Mouse (Mus musculus) heart, postnatal 25 days (tissue): ENCODE data around the gene Folr1. TPM values are rescaled to one million over a fixed set of nuclear protein-coding genes. Genes with fewer than 3 reads are reported as not detected.

ENCODE experiments used
- DNase-seq: peaks from one replicate; pipeline ENCODE4 v3.0.0; 2022; ENCODE audit warnings: low spot score
- intact Hi-C: fragments of 180-260 bp; cut with DNase I; formaldehyde crosslinking; loops from one replicate; pipeline ENCODE4 v1.15.1; 2025
- total RNA-seq, 2 experiments: library from RNA; stranded (reverse); gene quantifications; 2 replicates each; pipeline ENCODE4 v1.2.3; 2021

Gene Folr1
- under 1 TPM; 0.26 to 0.59 TPM for total RNA-seq

- DNase-seq, result no peak
- intact Hi-C loops, result no loop called here
Measured at GRCm38 (mm10) chr7:101870629-101871028, at the start of gene Folr1. TSS of gene Folr1 (minus strand) at chr7:101870788.

DNA sequence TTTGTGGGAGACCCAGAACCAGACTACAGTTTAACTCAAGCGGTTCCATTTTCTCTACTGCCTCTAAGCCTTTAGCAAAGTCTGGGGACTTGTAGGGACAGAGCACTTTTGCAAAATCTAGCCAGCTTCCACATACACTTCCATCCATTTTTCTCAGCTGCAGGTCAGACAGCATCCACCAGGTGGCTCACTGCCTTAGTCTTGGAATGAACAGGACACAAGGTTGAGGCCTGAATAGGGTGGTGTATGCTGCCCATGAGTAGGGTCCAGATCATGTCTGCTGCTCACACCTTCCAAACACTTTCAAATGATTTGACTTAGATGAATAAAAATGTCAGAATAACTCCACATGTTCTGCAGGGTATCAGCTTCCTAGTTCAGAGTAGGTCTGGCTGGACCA, 47.5 kb upstream of the Folr1 start:
- no peak for DNase-seq
- intact Hi-C loops, result loop anchor here (2.0 to 5.0 kb wide), 3 partner anchors 49 to 159 kb away; no protein-coding TSS in a partner anchor

- DNase-seq, result no peak
- intact Hi-C loops, result no loop called here
Measured at GRCm38 (mm10) chr7:101911982-101912381, 41.4 kb upstream of the Folr1 start.

GRCm38 (mm10) chr7:101910138-101910537, 39.5 kb upstream of the Folr1 start:
- no peak for DNase-seq
- intact Hi-C loops, result no loop called here

- intact Hi-C loops, result loop anchor here (5.0 kb wide), 1 partner anchor 159 kb away; the partner anchor contains the start of genes Rnf121, Xndc1 and Xntrpc
Measured at GRCm38 (mm10) chr7:101908367-101908766, 37.8 kb upstream of the Folr1 start.

DNA sequence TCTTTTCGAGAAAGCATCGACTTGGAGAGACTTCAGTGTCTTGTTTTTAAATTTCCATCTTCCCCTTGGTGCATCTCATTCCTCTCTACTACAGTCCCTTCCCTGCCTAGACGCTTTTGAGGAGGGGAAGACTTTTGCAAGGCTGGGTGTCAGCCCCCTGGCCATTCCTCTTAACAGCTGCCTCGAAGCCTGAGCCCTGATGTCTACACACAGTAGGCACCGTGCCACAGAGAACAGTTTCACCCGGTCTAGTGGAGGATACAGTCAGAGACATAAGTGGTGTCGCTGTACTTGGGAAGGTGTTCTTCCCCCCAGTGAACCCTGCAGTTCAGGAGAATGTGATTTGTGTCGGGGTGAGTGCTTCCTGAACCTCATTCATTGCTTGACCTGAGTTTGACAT, 36.1 kb upstream of the Folr1 start:
- intact Hi-C loops, result loop anchor here (2.0 to 5.0 kb wide), 2 partner anchors 70 to 161 kb away; partner anchors contain the start of genes Rnf121, Xndc1 and Xntrpc
- no peak for DNase-seq

More at GRCm38 (mm10) chr7:101908367-101908766, 37.8 kb upstream of the Folr1 start:
- no peak for DNase-seq

DNA sequence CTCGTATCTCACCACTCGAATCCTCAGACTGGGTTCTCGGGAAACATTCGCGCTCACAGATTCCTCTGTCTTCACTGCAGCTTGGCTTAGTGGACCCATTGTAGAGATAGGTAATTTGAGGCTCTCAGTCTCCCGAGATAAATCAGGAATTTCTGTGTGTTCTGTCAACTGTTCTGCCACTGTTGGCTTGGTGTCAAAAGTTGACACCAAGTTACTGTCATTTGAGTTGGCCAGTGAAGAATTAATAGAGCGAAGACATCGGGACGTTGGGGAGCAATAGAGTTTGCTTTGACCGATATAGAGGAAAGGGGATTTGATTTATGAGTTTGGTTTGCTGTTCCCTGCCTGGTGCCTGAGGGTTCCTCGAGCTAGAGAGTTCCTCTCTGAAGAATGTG, 35.7 kb upstream of the Folr1 start, which contains the start of gene Tomt:
TSS of gene Tomt (minus strand) at position 73 of the 395 bp plus-strand sequence.
- no peak for DNase-seq
- intact Hi-C loops, result loop anchor here (2.0 to 5.0 kb wide), 2 partner anchors 69 to 161 kb away; partner anchors contain the start of genes Rnf121, Xndc1 and Xntrpc

DNA sequence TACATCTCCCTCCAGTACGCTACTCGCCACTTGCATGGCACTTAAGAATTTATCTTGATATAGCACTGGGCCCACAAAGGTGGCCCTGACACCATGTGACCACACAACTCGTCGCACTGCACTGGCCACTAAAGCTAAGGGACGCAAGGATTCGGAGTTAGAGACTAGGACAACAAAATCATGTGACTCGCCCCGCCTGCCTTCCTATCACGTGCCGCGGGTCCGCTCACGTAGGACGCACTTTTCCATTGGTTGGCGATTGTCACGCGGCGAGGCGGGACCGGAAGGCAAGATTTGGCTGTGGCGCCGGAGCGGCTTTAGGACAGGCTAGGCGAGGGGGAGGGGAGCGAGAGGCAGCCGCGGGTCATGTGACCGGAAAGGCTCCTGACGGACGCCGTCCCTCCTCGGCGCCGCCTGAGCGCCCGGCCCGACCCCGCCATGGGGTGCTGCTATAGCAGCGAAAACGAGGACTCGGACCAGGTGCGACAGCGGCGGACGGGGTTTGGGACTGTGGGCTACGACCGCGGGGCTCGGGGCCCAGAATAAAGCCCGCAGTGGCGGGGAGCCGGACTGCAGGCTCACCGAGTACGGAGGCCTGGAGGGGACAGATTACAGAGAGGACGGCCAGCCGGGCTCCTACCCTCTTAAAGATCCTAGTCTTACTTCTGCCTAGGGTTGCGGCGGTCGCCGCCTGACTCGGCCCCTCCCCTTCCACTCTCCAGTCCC, 35.1 kb upstream of the Folr1 start, which contains the start of gene Lamtor1:
TSS of gene Lamtor1 (plus strand) at position 344 of the 726 bp plus-strand sequence.
- DNase-seq, result peak; percentile 99
- intact Hi-C loops, result loop anchor here (2.0 to 5.0 kb wide), 2 partner anchors 69 to 162 kb away; partner anchors contain the start of genes Rnf121, Xndc1 and Xntrpc

GRCm38 (mm10) chr7:101902846-101903245, 32.3 kb upstream of the Folr1 start:
- intact Hi-C loops, result no loop called here

GRCm38 (mm10) chr7:101901969-101902368, 31.4 kb upstream of the Folr1 start:
- DNase-seq, result no peak
- intact Hi-C loops, result no loop called here

More at GRCm38 (mm10) chr7:101902846-101903245, 32.3 kb upstream of the Folr1 start:
- no peak for DNase-seq

DNA sequence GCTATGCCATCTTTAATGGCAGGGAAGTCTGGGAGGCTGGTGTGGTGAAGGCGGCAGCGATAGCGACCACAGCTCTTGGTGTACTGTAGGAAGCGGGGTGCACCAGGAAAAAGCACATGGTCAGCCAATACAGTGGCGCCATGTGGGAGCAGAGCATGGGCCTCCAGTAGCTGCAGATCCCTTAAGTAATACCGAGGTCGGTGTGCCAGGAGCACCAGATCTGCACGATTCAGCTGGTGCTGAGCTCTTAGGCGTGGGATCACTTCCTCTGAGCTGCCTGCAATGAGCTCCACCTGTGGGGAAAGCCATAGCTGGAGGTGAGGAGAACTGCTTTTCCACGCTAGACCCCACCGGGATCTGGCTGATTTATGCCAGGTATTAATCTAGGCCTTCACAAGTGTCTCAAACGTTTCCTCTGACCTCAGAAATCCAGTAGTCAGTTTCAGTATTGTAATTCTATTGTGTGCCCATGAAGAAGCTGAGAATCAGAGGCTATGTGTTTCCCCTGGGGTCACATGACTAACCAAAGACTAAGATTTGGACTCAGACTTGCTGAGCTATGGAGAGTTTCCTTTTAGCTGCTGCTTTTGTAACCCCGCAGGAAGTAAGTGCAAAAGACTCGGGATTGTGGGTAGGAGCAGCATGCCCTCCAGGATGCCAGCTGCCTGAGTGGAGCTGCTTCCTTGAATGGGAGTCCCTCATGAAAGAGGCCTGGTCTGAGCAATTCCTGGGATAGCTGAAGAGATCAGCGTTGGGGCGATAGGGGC, 29.9 kb upstream of the Folr1 start:
- no peak for DNase-seq

GRCm38 (mm10) chr7:101896104-101897066, 25.8 kb upstream of the Folr1 start:
- DNase-seq, result peak; percentile 95
- intact Hi-C loops, result loop anchor here (5.0 kb wide), 2 partner anchors 36 to 234 kb away; partner anchors contain the start of genes Clpb, Lrrc51 and Numa1

More for the DNA sequence above, 29.9 kb upstream of the Folr1 start:
- intact Hi-C loops, result no loop called here

GRCm38 (mm10) chr7:101895695-101896094, 25.1 kb upstream of the Folr1 start:
- intact Hi-C loops, result loop anchor here (5.0 kb wide), 2 partner anchors 37 to 233 kb away; partner anchors contain the start of genes Clpb, Lrrc51 and Numa1
- DNase-seq, result no peak

DNA sequence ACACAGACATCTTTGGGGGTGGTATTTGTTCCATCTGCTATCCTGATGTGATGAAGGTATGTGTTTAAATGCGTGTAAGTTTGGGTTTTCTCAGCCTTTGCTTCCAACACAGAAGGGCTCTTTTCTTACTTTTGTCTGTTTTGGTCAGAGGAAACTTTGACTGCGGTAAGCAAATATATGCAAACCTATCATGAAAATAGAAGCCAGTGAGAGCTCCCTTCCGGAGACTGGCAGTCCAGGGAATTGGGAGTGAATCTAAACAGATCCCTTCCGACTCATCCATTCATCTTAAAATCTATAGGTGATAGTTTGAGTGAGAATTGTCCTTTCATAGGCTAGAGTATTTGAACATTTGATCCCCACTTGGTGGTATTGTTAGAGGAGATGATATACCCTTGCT, 17.9 kb upstream of the Folr1 start:
- intact Hi-C loops, result no loop called here
- no peak for DNase-seq

- intact Hi-C loops, result no loop called here
- DNase-seq, result no peak
Measured at GRCm38 (mm10) chr7:101886274-101886673, 15.7 kb upstream of the Folr1 start.

DNA sequence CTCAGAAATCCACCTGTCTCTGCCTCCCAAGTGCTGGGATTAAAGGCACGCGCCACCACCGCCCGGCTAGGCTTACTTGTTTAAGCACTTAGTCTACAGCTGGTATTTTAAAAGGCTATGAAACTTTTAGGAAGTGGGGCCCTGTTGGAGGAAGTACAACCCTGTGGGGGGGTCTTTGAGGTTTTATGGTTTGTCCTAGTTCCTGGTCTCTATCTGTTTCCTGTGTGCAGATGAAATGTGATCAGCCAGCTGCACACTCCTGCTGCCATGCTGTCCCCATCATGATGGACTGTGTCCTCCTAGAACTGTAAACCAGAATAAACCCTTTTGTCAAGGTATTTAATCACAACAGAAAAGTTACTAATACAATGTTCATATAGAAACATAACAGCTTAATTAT, 13.6 kb upstream of the Folr1 start:
- intact Hi-C loops, result no loop called here
- no peak for DNase-seq

DNA sequence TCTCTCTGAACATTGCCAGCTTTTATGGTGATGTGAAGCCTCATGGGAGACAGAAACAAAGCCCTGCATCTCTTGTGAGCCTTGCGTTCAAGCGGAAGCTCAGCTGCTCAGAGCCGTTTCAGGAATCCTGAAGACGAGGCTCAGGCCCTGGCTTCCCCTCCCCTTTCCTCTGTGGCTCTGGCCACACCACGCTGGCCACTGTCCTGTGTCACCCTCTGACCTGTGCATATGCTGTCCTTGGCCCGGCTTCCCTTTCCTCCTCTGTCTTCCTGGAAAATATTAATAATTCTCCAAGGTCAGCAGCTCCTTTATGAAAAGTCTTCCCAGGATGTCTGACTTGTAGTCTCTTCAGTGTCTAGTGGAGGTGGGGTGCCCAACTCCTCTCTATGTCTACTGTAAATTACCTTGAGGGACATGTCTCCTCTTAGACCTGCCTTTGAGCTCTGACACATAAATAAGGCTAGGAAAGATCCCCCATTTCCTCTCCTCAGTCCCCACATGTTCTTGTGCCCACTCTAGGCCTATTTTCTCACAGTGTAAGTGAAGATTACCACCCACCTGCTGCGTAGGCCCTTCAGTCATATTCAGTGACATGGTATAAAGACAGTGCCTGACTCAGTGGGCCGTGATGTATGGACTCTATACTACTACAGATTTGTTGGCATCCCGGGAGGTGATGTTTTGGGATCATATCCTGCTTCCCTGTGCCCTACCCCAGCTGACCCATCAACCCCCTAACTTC, 12.0 kb upstream of the Folr1 start:
- no peak for DNase-seq
- intact Hi-C loops, result no loop called here

- intact Hi-C loops, result no loop called here
- no peak for DNase-seq
Measured at GRCm38 (mm10) chr7:101880855-101881254, 10.3 kb upstream of the Folr1 start.
